Mouse (Mus musculus) kidney, adult 11 months (tissue): ENCODE data around the gene Dop1a.
"Not testable (repeated sequence)": the region's sequence is repeated elsewhere in the genome, so short reads cannot be mapped to it uniquely, and the experiment has no call there.

ENCODE experiments used
- DNase-seq: peaks from one replicate; pipeline ENCODE4 v3.0.0; 2022

Dop1a gene

GRCm38 (mm10) chr9:86587019-86587795, 120.3 kb downstream of the Dop1a start:
- DNase-seq, result no peak

DNA sequence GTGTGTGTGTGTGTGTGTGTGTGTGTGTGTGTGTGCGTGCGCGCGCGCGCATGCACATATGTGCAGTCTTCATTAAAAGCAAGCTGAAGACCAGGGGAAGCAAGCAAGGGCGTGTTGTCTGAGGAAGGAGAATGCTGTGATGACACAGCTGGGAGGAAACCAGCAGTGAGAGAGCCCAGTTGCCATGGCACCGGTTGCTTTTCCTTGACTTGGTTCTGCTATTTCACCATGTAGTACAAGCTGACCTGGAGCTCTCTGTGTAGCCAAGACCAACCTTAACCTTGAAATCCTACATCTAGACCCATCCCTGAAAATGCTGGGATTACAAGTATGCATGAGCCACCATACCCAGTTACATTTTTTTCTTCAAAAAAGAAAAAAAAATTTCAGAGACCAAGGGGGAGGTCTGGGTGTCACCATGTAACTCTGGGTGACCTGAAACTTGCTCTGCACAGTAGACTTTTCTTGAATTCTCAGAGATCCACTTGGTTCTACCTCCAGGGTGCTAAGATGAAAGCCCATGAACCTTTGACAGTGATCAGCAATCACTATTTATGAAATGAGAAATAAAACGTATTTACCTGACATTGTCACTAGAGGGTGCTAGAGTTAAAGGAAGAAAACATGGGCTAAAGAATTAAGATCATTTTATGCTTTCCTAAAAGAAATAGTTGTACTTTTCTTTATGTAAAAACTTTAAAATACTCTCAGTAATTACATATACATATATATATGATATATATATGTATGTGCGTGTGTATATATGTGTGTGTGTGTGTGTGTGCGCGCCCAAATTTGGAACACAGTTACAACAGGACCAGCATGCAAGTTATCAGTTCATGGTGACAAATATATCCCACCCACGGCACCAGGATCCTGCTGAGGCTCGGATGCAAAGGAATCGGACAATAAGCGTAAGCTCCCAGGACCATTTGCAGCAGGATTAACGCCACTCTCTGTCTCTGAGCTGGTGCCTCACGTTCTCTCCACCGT, 126.0 kb downstream of the Dop1a start:
- DNase-seq, result no peak

DNA sequence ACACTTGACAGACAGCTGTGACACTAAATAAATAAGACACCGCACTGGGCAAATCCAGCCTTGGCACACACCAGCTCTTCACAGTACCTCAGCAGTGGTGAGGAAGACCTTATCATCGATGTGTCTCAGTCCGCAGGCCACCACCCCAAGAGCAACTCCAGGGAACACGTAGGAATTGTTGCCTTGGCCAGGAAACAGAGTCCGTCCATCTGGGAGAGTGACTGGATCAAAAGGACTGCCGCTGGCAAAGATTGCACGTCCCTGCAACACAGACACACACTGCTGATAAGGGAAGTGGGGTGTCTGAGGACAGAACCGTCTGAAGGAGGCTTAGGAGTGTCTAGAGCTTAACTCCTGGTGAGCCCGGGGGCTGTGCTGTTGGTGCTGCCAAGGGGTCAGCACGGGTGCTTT, 127.4 kb downstream of the Dop1a start:
- DNase-seq, result not testable (repeated sequence)

DNA sequence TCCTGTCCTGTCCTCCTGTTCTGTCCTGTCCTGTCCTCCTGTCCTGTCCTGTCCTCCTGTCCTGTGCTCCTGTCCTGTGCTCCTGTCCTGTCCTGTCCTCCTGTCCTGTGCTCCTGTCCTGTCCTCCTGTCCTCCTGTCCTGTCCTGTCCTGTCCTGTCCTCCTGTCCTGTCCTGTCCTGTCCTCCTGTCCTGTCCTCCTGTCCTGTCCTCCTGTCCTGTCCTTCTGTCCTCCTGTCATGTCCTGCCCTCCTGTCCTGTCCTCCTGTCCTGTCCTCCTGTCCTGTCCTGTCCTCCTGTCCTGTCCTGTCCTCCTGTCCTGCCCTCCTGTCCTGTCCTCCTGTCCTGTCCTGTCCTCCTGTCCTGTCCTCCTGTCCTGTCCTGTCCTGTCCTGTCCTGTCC, 130.0 kb downstream of the Dop1a start:
- DNase-seq, result not testable (repeated sequence)

- DNase-seq, result no peak
Measured at GRCm38 (mm10) chr9:86599723-86600303, 132.9 kb downstream of the Dop1a start.
